Mouse (Mus musculus) bone marrow, adult 2 months (tissue): ENCODE measurements around the gene 1110004F10Rik. TPM values are rescaled to one million over a fixed set of nuclear protein-coding genes. Genes with fewer than 3 reads are reported as not detected.

ENCODE experiments used
- H3K27ac ChIP-seq: fragments of 200-500 bp; 2 replicates; pipeline ENCODE4 v1.5.1; 2012; ENCODE audit warnings: low read depth, mild to moderate bottlenecking, control low read depth, inconsistent platforms, low read length; ENCODE audit not compliant: control insufficient read depth, poor library complexity, insufficient read depth
- H3K4me1 ChIP-seq: fragments of 200-500 bp; 2 replicates; pipeline ENCODE4 v1.6.1; 2011; ENCODE audit warnings: low read length; ENCODE audit not compliant: control insufficient read depth, insufficient read depth
- H3K4me3 ChIP-seq: fragments of 200-500 bp; replicated peaks from 2 replicates; pipeline ENCODE3; 2011; ENCODE audit warnings: mild to moderate bottlenecking, low read depth, low read length, control low read depth; ENCODE audit not compliant: control insufficient read depth
- CTCF ChIP-seq: fragments of 200-500 bp; IDR thresholded peaks from 2 replicates; pipeline ENCODE4 v1.5.1; 2011; ENCODE audit warnings: low read length, control low read depth; ENCODE audit not compliant: control insufficient read depth, insufficient read depth
- POLR2A ChIP-seq: fragments of 200-500 bp; IDR thresholded peaks from 2 replicates; pipeline ENCODE4 v1.6.1; 2011; ENCODE audit warnings: low read depth, mild to moderate bottlenecking, control low read depth, low read length, borderline replicate concordance; ENCODE audit not compliant: control insufficient read depth
- WGBS: fragments of 180-500 bp; shearing (Covaris S2); methylation state at CpG from one replicate; pipeline ENCODE4 v1.1.7; 2018; 5-methylcytosine and 5-hydroxymethylcytosine counted together
- polyA plus RNA-seq: library from polyadenylated mRNA; stranded (reverse); fragments of >200 nt; gene quantifications from 2 replicates; pipeline ENCODE4 v1.2.4, GENCODE M21; 2011; ENCODE audit warnings: low replicate concordance; ENCODE audit not compliant: missing spikeins, insufficient read depth, insufficient read length

1110004F10Rik gene
- polyA plus RNA-seq, 1 experiment, result 48.4 TPM

GRCm38 (mm10) chr7:116137149-116137548 lies 98.0 kb downstream of the 1110004F10Rik start:
- Histone ChIP-seq H3K4me1 (no peaks in the 10 kb centered on the region), H3K27ac (no peak overlapping the region), H3K4me3 (no peak overlapping the region)
- TF ChIP-seq CTCF (no peak), POLR2A (no peak)
- WGBS, result 27% methylated on average over 12 of the region's 12 CpGs

- Histone ChIP-seq H3K27ac (no peak overlapping the region), H3K4me1 (no peaks in the 10 kb centered on the region), H3K4me3 (no peak overlapping the region)
- 71% methylated on average over 3 of the region's 3 CpGs for WGBS
- no peak for TF ChIP-seq POLR2A
- no peak for TF ChIP-seq CTCF
Observed at GRCm38 (mm10) chr7:116137671-116138070, 98.5 kb downstream of the 1110004F10Rik start.

GRCm38 (mm10) chr7:116145030-116145429 lies 105.8 kb downstream of the 1110004F10Rik start:
- WGBS, result 90% methylated on average over 6 of the region's 6 CpGs
- Histone ChIP-seq H3K4me3 (no peak overlapping the region), H3K4me1 (no peaks in the 10 kb centered on the region; the same call in 1 of the 2 replicates)

GRCm38 (mm10) chr7:116147114-116147513 lies 107.9 kb downstream of the 1110004F10Rik start:
- TF ChIP-seq POLR2A, result no peak
- TF ChIP-seq CTCF, result no peak
- 79% methylated on average over 2 of the region's 2 CpGs for WGBS
- no peak overlapping the region for H3K4me3 ChIP-seq
- H3K27ac ChIP-seq, result no peak overlapping the region
- no peaks in the 10 kb centered on the region; the same call in 1 of the 2 replicates for H3K4me1 ChIP-seq

More at GRCm38 (mm10) chr7:116145030-116145429, 105.8 kb downstream of the 1110004F10Rik start:
- H3K27ac ChIP-seq, result no peak overlapping the region
- TF ChIP-seq CTCF (no peak), POLR2A (no peak)

GRCm38 (mm10) chr7:116149568-116149967 lies 110.4 kb downstream of the 1110004F10Rik start:
- no peak for TF ChIP-seq CTCF

GRCm38 (mm10) chr7:116153781-116154368 lies 114.7 kb downstream of the 1110004F10Rik start:
- Histone ChIP-seq H3K27ac (no peak overlapping the region), H3K4me3 (no peak overlapping the region), H3K4me1 (no peaks in the 10 kb centered on the region; the same call in 1 of the 2 replicates)
- no peak for TF ChIP-seq POLR2A
- no peak for TF ChIP-seq CTCF
- WGBS, result 0% methylated on average over 2 of the region's 2 CpGs

More at GRCm38 (mm10) chr7:116149568-116149967, 110.4 kb downstream of the 1110004F10Rik start:
- H3K27ac ChIP-seq, result no peak overlapping the region
- WGBS, result 10% methylated on average over 4 of the region's 4 CpGs
- no peaks in the 10 kb centered on the region; the same call in 1 of the 2 replicates for H3K4me1 ChIP-seq
- H3K4me3 ChIP-seq, result no peak overlapping the region

Other genes with a start within 250 kb of the 1110004F10Rik start
- gene Sox6, start 601 bp upstream of the 1110004F10Rik start, polyA plus RNA-seq, result 33.0 and 38.0 TPM in 2 replicates
- gene Gm4353, start 45.2 kb downstream of the 1110004F10Rik start, polyA plus RNA-seq, result not detected in 2 replicates